Mouse (Mus musculus) cerebellum, adult 11 months (tissue): ENCODE data around the gene Slc30a1.

Source experiments
- DNase-seq: peaks from one replicate; pipeline ENCODE4 v3.0.0; 2022

The Slc30a1 gene

GRCm38 (mm10) chr1:191906571-191907430 lies at the start of gene Slc30a1:
TSS of gene Slc30a1 (plus strand) at chr1:191906767.
- DNase-seq, result peak; percentile 98

- DNase-seq, result no peak
Measured at GRCm38 (mm10) chr1:191856886-191857651, 49.5 kb upstream of the Slc30a1 start.

DNA sequence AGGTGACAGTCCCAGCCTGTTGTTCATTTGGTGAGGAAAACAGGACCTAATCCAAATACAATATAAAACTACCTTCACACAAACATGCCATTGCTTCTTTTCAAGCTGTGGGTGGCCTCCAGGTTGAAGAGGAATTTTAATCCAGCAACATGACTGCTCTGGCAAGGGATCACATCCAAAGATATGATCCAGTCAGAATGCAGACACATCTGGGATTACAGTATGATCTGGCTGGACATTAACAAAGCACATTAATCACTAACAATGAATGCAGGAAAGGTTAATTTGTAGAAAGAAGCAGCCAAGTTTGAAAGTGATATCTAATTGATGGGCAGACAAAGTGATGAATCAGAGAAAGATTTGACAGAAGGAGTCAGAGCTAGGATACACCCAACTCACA lies 48.4 kb upstream of the Slc30a1 start:
- DNase-seq, result no peak

DNA sequence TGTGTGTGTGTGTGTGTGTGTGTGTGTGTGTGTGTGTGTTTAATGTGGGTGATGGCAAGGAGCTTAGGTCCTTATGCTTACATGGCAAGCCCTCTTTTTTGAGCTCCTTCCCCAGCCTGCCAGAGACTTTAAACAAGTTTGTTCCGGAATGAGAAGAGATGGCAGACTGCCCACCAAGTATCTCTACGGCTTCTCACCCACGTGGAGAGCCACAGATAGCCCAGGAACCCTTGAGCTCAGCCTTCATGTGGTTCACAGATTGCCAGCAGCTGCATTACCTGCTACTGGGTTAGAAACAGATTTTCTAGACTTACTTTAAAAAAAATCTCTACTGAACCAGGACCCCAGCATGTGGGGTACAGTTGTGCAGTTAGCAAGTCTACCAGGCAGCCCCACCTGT lies 46.7 kb upstream of the Slc30a1 start:
- no peak for DNase-seq

DNA sequence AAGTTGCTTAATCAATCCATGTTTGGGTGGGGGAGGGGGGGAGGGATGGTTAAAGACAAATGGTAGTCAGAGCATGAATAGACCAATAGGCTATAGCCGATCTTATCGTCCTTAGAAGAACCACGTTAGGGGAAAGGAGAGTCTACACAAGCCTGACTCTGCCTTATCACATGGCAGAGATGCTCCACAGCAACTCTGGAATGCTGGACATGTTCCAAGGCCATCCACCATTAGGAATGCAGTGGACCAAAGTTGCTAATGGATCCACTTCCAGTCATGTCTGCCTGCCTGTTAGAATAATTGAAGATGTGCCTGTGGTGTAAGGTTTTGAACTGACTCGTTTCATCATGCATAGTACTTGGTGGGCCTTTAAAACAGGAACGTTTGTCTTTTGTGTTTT lies 45.3 kb upstream of the Slc30a1 start:
- no peak for DNase-seq

DNA sequence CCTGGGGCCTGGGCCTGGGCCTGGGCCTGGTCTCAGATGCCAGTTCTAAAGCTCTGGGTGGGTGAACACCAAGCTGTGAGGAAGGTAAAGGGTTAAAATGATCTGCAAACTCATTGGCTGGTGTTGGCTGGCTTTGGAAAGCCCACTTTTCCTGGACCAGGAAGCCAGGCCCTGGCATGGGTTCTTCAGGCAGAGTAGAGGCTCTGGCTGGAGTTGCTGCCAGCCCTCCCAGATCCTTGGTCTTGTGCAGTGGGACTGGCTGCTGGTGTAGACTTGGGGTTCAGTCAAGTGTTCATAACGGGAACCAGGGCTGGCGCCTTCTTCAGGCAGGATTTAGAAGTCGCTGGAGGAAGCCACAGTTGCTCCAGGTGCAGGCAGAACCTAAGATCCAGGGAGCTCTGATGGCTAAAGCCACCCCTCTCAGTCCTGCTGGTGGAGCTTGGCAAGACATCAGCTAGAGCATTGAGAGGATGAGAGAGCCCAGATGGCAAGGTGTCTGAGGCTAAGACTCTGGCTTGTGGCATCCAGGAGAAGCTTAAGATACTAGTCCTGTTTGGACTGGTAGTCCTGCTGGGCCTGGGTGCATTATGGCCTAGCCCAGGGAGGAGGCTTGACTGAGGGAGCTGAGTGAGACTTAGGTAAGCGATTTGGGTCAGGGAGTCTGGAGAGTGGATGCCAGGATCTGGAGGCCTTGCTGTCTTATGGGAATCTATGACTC lies 42.6 kb upstream of the Slc30a1 start:
- DNase-seq, result peak; percentile 8

DNA sequence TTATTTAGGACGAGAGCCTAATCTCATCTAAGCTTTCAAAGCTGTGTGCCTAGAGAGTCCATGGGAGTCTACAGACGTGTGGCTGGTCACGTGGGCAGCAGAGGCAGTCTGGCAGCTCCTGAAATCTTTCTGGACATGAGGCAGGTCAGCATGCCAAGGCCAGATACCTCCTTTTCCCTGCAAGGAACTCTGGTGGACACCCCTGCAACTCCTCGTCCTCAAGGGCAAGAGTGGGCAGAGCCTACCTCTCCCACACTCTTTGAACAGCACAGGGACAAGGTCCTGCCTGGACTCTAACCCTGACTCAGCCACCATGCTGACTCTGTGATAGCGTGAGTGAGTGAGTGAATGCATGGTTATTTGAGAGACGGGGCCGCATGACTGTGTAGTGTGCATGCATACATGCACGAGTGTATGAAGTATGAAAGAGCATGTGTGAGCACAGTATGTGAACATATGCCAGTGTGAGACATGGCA lies 42.0 kb upstream of the Slc30a1 start:
- no peak for DNase-seq

GRCm38 (mm10) chr1:191872076-191872710 lies 34.4 kb upstream of the Slc30a1 start:
- DNase-seq, result no peak

- DNase-seq, result no peak
Measured at GRCm38 (mm10) chr1:191875006-191875405, 31.6 kb upstream of the Slc30a1 start.

DNA sequence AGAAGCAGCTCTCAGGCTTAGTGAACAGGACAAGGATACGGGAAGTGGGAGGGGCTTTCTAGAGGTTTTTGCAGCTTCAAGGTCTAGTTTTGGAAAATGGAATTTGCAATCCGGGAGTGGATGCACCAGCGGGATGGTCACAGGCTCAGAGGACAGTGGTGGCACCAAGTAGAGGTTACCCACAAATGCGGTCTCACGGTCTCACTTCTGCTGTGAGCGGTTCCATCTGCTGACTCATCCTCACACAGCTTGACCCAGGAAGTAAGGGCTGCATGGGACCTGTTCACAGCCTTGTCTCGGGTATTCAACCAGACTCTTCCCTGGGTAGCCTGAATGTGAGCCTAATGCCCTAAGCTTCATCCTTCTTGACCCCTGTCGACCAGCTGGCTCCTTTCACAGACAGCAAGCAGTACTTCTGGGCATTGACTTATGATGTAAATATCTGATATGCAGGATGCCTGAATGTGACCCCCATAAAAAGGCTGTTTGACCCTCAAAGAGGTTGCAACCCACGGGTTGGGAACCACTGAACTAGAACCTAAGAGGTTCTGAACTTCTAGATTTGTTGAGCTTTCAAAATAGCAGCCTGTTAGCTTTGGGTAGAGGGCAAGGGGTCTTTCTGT lies 30.8 kb upstream of the Slc30a1 start:
- no peak for DNase-seq

DNA sequence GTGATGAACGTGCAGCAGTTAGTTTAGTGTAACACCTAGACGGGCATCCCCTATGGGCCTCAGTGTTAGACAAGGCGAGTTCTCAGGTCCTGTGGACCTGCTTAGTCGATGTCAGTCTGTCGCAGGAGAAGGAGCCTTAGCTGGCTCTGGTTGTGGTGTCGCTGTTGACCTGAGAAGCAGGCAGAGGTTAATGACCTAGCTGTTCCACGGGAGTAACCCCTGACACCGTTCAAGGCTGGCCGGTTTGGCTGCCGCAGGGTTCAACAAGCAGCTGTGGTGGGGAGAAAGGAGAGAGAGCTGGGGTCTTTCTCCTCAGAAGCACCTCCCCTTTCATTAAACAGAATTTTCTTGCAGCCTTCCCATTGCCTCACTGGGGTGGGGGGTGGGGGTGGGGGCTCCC lies 28.9 kb upstream of the Slc30a1 start:
- DNase-seq, result no peak

DNA sequence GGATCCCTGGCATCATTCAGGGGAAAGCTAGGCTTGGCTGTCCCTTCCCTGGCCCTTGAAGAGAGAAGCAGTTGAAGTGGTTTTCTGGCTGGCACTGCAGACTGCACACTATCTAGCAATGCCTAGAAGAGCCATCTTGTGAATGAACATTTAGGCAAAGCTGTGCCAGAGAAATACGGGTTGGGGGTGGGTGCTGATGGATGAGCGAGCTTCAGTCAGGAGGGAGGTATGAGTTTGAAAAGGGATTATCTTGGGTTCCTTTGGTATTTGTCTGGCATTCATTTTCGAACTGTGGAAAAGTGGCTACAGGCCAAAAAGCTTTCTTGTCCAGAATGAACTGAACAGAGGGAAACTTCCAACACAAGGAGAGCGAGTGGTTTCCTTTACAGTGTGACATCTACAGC lies 28.0 kb upstream of the Slc30a1 start:
- DNase-seq, result no peak

DNA sequence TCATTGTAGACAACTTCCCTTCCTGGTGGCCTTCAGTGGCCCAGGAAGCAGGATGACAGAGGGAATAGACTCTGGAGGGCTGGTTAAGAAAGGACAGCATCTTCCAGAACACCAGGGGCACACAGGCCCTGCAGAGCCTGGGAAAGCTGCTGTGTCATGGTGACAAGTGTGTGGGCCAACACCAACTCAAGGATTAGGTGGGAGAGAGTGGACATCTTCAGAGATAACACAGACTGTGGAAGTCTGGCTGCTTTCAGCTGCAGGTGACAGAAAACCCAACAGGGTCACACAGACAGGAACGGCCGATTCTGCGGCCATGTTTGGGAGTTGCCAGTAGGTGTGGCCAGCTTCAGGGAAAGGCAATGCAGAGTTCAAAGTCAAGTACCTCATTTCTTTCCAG lies 26.3 kb upstream of the Slc30a1 start:
- no peak for DNase-seq

- DNase-seq, result no peak
Measured at GRCm38 (mm10) chr1:191880921-191881609, 25.5 kb upstream of the Slc30a1 start.

DNA sequence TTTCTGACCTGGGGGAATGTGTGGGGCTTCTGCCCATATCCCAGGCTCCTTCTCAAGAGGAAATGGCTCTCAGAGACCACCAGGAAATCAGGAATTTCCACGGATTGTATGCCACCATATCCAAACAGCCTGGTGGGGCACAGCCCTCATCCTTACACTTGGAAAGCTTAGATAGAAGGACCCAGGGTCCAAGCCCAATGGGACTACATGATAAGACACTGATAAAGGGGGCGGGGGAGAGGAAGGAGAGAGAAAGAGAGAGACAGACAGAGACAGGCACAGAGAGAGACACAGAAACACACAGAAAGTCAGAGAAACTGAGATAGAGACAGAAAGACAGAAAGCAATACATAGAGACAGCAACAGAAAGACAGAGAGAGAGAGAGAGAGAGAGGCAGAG lies 24.9 kb upstream of the Slc30a1 start:
- no peak for DNase-seq

DNA sequence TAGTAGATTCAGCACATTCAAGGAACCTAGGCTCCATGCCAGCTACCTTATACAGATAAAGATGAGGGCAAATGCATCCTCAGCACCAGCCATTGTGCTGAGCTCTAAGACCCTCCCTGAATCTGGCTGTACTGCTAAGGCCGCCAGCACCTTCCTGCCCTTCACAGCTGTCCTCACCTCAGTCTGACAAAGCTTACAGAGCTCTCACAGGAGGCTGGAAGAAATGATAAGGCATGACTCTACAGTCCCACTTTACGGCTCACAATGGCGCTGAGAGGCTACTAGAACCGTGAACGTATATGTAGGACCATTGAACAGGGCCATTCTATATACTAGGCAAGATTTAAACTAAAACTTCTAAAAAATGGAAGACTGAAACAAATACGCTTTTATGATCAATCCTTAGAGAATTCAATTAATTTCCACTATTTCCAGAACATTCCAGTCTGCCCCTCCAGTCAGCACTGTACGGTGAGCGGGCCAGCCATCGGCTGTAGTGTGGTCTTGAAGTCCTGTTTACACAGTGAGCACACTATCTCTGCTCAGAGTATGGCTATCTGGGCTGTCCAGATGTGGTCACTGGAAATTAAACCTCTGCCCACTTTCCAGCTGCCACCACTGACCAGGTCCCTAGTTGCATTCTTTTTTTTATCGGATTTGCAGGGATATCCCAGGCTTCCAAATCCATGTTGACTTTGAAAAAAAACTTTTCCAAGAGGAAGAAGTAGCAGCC lies 23.9 kb upstream of the Slc30a1 start:
- no peak for DNase-seq

- no peak for DNase-seq
Measured at GRCm38 (mm10) chr1:191883654-191884053, 22.9 kb upstream of the Slc30a1 start.

DNA sequence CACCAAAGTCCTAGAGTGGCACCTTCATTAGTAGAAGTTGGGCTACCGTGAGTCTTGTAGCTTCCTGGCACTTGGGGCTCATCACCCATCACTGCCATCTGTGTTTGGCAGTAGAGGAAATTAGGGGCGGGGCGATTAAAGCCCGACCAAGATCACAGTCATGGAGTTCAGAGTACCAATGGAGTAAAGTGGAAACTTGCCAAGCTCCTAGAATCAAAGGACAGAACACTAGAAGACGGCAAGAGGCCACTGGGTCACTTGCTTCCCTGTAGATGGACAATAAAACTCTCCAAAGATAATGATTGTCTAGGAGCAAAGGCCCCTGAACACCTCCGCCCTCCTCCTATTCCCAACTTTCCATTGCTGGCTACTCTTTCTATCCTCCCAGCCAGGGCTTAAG lies 14.7 kb upstream of the Slc30a1 start:
- DNase-seq, result no peak

- no peak for DNase-seq
Measured at GRCm38 (mm10) chr1:191894386-191894785, 12.2 kb upstream of the Slc30a1 start.

- DNase-seq, result no peak
Measured at GRCm38 (mm10) chr1:191894857-191895256, 11.7 kb upstream of the Slc30a1 start.
